Mouse (Mus musculus) midbrain, embryonic 16.5 days (tissue): Measurements from ENCODE around the gene Cmklr1. TPM values are rescaled to one million over a fixed set of nuclear protein-coding genes. Genes with fewer than 3 reads are reported as not detected.
A peak's percentile ranks its signal among the peaks of the same experiment; 100 is the strongest.
"Not testable (repeated sequence)": the region's sequence is repeated elsewhere in the genome, so short reads cannot be mapped to it uniquely, and the experiment has no call there.

Experiments
- ATAC-seq: fragments of 200-750 bp; cut with Nextera tagmentation; 2 replicates; pipeline ENCODE4 v1.8.0; 2017; ENCODE audit warnings: moderate TSS enrichment
- H3K27ac ChIP-seq: fragments of 300-500 bp; sonication (generic); 2 replicates; pipeline ENCODE4 v1.5.1; 2014; ENCODE audit warnings: mild to moderate bottlenecking, low read length, mixed read lengths
- H3K27me3 ChIP-seq: fragments of 300-500 bp; sonication (generic); 2 replicates; pipeline ENCODE4 v1.6.1; 2014; ENCODE audit warnings: low read depth, low read length, mixed read lengths; ENCODE audit not compliant: control insufficient read depth, insufficient read depth
- H3K36me3 ChIP-seq: fragments of 300-500 bp; sonication (generic); 2 replicates; pipeline ENCODE4 v1.6.1; 2014; ENCODE audit warnings: mild to moderate bottlenecking, low read length, moderate library complexity, mixed read lengths; ENCODE audit not compliant: control insufficient read depth, insufficient read depth
- H3K4me1 ChIP-seq: fragments of 300-500 bp; sonication (generic); 2 replicates; pipeline ENCODE4 v1.6.1; 2014; ENCODE audit warnings: mild to moderate bottlenecking, low read length, mixed read lengths; ENCODE audit not compliant: control insufficient read depth, insufficient read depth
- H3K4me2 ChIP-seq: fragments of 300-500 bp; sonication (generic); 2 replicates; pipeline ENCODE4 v1.6.1; 2014; ENCODE audit warnings: mild to moderate bottlenecking, low read length, mixed read lengths
- H3K4me3 ChIP-seq: fragments of 300-500 bp; sonication (generic); 2 replicates; pipeline ENCODE4 v1.5.1; 2014; ENCODE audit warnings: low read depth, mild to moderate bottlenecking, low read length, moderate library complexity, mixed read lengths
- H3K9ac ChIP-seq: fragments of 300-500 bp; sonication (generic); 2 replicates; pipeline ENCODE4 v1.6.1; 2014; ENCODE audit warnings: low read depth, low read length, mixed read lengths
- H3K9me3 ChIP-seq: fragments of 300-500 bp; sonication (generic); replicated peaks from 2 replicates; pipeline ENCODE4 v1.6.1; 2014; ENCODE audit warnings: mild to moderate bottlenecking, low read length, mixed read lengths; ENCODE audit not compliant: control insufficient read depth, poor library complexity, severe bottlenecking
- WGBS: fragments of 180-500 bp; shearing (Covaris S2); extraction: QIAGEN DNeasy Blood & Tissue Kit; methylation state at CpG from one replicate; pipeline ENCODE4 v1.1.7; 2014; 5-methylcytosine and 5-hydroxymethylcytosine counted together
- polyA plus RNA-seq: library from polyadenylated mRNA; unstranded; fragments of >200 nt; fragmentation: Nextera tagmentation; extraction: Ambion mirVana; gene quantifications from 2 replicates; pipeline ENCODE4 v1.2.1, GENCODE M21; 2015

Cmklr1 gene
- polyA plus RNA-seq, 1 experiment from 2014 or later, result 1.3 TPM

- H3K4me2 ChIP-seq, result no peak overlapping the region
- H3K27me3 ChIP-seq, result no peaks in the 10 kb centered on the region
- no peaks in the 10 kb centered on the region for H3K36me3 ChIP-seq
- peaks cover 31% of the 10 kb centered on the region for H3K4me1 ChIP-seq
- no peak for ATAC-seq
- no peak overlapping the region for H3K9ac ChIP-seq
- peak overlapping the region; percentile 44; the same call in 1 of the 2 replicates for H3K27ac ChIP-seq
- no peak overlapping the region for H3K4me3 ChIP-seq
- WGBS, result 86% methylated on average over 6 of the region's 6 CpGs
- H3K9me3 ChIP-seq, result no peaks in the 10 kb centered on the region
Observed at GRCm38 (mm10) chr5:113593911-113594705, 56.1 kb downstream of the Cmklr1 start.

- Histone ChIP-seq H3K9ac (no peak overlapping the region), H3K4me3 (no peak overlapping the region), H3K4me1 (peaks cover 31% of the 10 kb centered on the region), H3K36me3 (no peaks in the 10 kb centered on the region; the same call in 1 of the 2 replicates), H3K4me2 (no peak overlapping the region), H3K27ac (peak overlapping the region; percentile 88), H3K9me3 (no peaks in the 10 kb centered on the region), H3K27me3 (no peaks in the 10 kb centered on the region)
- 2% methylated on average over 6 of the region's 6 CpGs for WGBS
- ATAC-seq, result peak; percentile 95
Observed at GRCm38 (mm10) chr5:113591751-113592230, 58.4 kb downstream of the Cmklr1 start.

- H3K9ac ChIP-seq, result peak overlapping the region; percentile 11; the same call in 1 of the 2 replicates
- no peaks in the 10 kb centered on the region for H3K9me3 ChIP-seq
Observed at GRCm38 (mm10) chr5:113591166-113591565, 59.1 kb downstream of the Cmklr1 start.

DNA sequence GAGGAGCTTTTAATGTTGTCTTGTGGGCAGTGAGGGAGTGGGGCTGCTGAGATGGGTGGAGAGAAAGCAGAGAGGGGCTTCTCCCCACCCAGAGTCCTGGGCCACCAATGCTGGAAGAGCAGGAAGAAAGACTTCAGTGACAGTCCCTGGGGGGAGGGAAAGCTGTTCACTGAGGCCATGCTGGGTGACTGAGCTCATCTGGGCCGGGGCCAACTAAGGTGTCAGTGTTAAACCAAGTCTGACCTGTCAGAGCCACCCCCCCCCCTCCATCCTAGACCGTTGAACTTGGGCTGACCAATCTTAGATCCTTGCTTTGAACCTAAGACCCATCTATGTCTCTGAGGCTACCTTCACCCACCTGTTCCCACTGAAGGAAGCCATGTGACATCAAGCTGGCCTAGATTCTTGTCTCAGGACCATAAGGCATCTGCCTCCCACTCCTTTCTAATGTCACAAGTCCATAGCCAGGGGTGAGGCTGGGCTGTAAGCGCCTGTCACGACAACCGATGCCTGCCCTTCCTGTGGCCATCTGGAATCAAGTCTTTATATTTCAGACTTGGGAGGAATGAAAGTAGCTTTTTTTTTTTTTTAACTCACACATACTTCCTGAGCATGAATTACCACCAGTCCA lies 60.1 kb downstream of the Cmklr1 start:
- Histone ChIP-seq H3K4me3 (no peak overlapping the region), H3K27ac (peak overlapping the region; percentile 12; the same call in 1 of the 2 replicates), H3K27me3 (no peaks in the 10 kb centered on the region), H3K4me2 (no peak overlapping the region), H3K9ac (no peak overlapping the region), H3K36me3 (no peaks in the 10 kb centered on the region; the same call in 1 of the 2 replicates), H3K4me1 (peaks cover 30% of the 10 kb centered on the region), H3K9me3 (no peaks in the 10 kb centered on the region)
- no peak for ATAC-seq
- WGBS, result 79% methylated on average over 5 of the region's 5 CpGs

More at GRCm38 (mm10) chr5:113591166-113591565, 59.1 kb downstream of the Cmklr1 start:
- Histone ChIP-seq H3K27ac (peak overlapping the region; percentile 88), H3K4me1 (peaks cover 31% of the 10 kb centered on the region), H3K27me3 (no peaks in the 10 kb centered on the region), H3K4me3 (no peak overlapping the region), H3K36me3 (no peaks in the 10 kb centered on the region; the same call in 1 of the 2 replicates), H3K4me2 (no peak overlapping the region)
- WGBS, result 0% methylated on average over 3 of the region's 3 CpGs
- peak; percentile 31; the same call in 1 of the 2 replicates for ATAC-seq

DNA sequence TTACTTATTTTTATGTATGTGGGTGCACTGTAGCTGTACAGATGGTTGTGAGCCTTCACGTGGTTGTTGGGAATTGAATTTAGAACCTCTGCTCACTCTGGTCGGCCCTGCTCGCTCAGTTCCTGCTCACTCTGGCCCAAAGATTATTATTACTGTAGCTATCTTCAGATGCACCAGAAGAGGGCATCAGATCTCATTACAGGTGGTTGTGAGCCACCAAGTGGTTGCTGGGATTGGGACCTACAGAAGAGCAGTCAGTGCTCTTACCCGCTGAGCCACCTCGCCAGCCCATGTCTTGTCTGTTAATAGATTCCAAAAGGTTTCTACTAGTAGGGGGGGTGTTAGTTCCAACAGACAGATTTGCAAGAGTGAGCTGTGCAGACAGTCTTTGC lies 63.8 kb downstream of the Cmklr1 start:
- not testable (repeated sequence) for H3K36me3 ChIP-seq, H3K4me1 ChIP-seq, H3K4me3 ChIP-seq, H3K4me2 ChIP-seq, H3K27ac ChIP-seq, H3K27me3 ChIP-seq, H3K9ac ChIP-seq, ATAC-seq, H3K9me3 ChIP-seq
- WGBS, result 47% methylated on average over 5 of the region's 5 CpGs

DNA sequence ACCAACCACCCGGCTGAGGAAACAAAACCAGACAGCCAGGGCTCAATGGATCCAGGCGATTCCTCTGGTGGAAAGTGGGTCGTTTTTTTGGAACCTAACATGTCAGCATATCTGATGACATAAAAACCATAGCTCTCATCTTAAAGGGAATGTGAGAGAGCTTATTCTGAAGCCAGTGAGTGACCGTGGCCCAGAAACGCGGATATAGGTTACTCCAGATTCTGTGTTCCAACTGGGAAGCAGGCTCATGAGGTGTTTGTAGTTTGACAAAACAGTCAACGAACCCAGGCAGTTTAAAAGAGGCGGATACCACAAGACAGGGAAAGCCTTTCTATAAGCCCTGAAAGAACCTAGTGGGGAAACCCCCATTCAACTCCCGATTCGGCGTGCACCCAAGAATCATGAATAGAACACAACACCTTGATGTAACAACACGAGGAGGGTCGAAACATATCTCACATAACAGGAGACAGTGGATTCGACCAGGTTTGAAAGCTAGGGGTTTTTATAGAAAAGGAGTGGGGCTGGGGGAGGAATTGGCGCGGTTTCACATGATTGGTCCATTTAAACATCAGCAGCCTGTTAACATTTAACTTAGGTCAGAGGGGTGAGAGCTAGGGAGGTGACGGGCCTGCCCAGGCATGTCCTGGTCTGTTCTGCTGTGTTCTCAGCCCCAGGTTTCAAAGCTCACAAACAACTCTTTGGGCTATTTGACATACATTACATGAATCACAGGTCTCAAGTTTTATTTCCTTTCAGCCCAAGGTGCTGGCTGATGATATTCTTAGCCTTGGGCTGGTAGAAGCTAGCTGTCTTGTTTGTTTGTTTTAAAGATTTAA lies 64.4 kb downstream of the Cmklr1 start:
- H3K9ac ChIP-seq, H3K4me2 ChIP-seq, H3K4me1 ChIP-seq, H3K27ac ChIP-seq, H3K9me3 ChIP-seq, H3K36me3 ChIP-seq, H3K4me3 ChIP-seq, ATAC-seq, H3K27me3 ChIP-seq: not testable (repeated sequence)
- 80% methylated on average over 17 of the region's 17 CpGs for WGBS

DNA sequence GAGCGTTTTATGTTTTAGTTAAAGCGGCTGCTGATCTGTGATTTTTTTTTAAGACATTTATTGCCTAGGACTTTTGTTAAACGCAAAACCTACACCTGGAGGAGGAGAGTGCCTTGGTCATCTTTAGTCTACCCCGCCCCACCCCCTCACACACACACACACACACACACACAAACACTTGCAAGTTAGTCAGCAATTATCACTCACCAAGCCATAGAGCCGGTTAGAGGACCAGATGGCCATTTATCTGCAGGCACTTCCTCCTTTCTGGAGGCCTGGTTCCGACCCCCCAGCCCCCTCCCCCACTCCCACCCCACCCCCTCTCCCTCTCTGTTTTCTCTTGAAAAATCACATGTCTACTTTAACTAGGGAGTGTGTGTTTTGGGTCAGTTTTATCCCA lies 65.8 kb downstream of the Cmklr1 start:
- whole genome bisulfite sequencing, result 60% methylated on average over 6 of the region's 6 CpGs

GRCm38 (mm10) chr5:113583424-113584162 lies 66.6 kb downstream of the Cmklr1 start:
- Histone ChIP-seq H3K4me1 (no peaks in the 10 kb centered on the region), H3K27me3 (no peaks in the 10 kb centered on the region), H3K4me2 (no peak overlapping the region), H3K36me3 (no peaks in the 10 kb centered on the region; the same call in 1 of the 2 replicates), H3K9ac (no peak overlapping the region), H3K4me3 (no peak overlapping the region), H3K9me3 (no peaks in the 10 kb centered on the region), H3K27ac (no peak overlapping the region)
- WGBS, result 73% methylated on average over 5 of the region's 5 CpGs
- no peak for ATAC-seq

More for the DNA sequence above, 65.8 kb downstream of the Cmklr1 start:
- H3K4me1 ChIP-seq, result no peaks in the 10 kb centered on the region; the same call in 1 of the 2 replicates
- no peak overlapping the region for H3K4me2 ChIP-seq
- no peak overlapping the region for H3K4me3 ChIP-seq
- H3K9ac ChIP-seq, result no peak overlapping the region
- no peaks in the 10 kb centered on the region for H3K9me3 ChIP-seq
- no peak overlapping the region for H3K27ac ChIP-seq
- ATAC-seq, result no peak
- H3K27me3 ChIP-seq, result no peaks in the 10 kb centered on the region
- H3K36me3 ChIP-seq, result no peaks in the 10 kb centered on the region; the same call in 1 of the 2 replicates
